Mouse (Mus musculus): ENCODE measurements around the gene Gm44579. TPM values are rescaled to one million over a fixed set of nuclear protein-coding genes. Genes with fewer than 3 reads are reported as not detected.

Gm44579 gene
- total RNA-seq, 4 experiments from 2014 or later, result 0.17 to 0.35 TPM; not detected in 2

- no peak for DNase-seq (ENCODE audit: low spot score in 2 of 2)
These were observed 52.2 kb downstream of the Gm44579 start for GRCm38 (mm10) chr15:98168622-98169004.

GRCm38 (mm10) chr15:98167645-98168621 lies 52.8 kb downstream of the Gm44579 start:
- DNase-seq (ENCODE audit: low spot score in 2 of 2), result peak; percentile 71 to 91

DNA sequence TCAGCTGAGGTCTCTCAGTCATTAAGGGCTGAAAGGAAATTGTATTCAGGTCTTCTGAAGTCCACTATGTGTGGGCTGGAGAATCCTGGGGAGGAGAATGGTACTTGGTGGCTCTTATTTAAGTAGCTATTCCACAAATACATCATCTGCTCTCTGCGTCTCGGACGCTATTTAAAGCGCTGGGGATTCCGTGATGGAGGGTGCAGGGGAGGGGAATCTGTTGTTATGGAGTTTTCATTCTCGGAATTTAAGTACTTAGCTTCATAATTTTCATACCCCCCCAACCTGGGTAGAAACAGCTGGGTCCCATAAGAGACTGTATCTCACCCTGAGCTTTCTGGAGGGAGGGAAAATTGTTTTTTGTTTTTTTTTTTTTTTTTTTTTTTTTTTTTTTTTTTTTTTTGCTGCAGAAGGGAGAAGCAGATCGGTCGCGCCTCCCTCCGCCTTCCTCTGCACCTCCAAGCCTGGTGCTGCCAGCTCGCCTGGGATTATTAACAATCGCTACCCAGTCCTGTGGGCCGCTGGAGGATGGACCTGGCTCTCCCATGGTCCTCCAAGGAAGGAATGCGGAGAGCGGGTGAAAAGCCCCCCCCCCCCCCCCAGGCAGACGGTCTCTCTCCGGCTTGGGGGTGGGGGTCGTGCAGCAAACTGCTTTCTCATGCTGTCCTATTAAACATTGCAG lies 53.7 kb downstream of the Gm44579 start, which contains the start of gene Ccdc184:
TSS of gene Ccdc184 (plus strand) at position 196 of the 682 bp plus-strand sequence.
- DNase-seq (ENCODE audit: low spot score in 2 of 2), result no peak

- no peak for DNase-seq (ENCODE audit: low spot score in 2 of 2)
These were observed 55.3 kb downstream of the Gm44579 start, which contains the start of gene Asb8 for GRCm38 (mm10) chr15:98165525-98165924. Gene Asb8, minus strand, starts transcription at chr15:98165625.

- DNase-seq (ENCODE audit: low spot score in 2 of 2), result no peak
These were observed 58.2 kb downstream of the Gm44579 start for GRCm38 (mm10) chr15:98162561-98162960.

DNA sequence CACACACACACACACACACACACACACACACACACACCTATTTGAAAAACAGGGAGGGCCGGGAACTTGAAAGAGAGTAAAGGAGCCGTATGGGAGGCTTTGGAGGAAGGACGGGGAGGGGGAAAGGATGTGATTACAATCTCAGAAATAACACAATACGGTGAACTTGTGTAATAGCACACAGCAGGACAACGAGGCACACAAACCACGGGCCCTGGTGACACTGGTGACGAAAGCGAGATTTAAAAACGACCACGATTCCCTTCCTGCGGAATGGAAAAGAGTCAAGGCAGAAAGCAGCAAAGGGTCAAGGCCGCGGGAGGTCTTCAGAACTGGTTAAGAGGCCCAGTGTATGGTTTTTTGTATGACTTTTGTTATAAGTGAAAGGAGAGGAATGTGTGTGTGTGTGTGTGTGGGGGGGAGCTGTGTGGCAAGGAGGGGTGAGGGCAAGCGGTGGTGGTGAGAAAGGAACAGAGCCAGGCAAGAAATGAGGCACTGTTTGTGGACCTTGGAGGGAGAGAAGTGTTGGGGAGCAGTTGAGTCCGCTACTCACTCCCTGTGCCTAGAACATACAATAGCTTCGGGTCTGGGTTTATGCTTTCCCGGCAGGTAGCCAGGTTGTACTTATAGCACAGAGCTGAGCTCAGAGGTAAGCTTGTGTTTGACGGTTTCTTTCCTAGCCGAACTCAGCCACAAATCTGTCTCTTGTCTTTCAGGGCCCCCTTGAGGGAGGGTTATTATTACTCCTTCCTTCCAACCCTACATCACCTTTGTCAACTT lies 59.6 kb downstream of the Gm44579 start:
- no peak for DNase-seq (ENCODE audit: low spot score in 2 of 2)

DNA sequence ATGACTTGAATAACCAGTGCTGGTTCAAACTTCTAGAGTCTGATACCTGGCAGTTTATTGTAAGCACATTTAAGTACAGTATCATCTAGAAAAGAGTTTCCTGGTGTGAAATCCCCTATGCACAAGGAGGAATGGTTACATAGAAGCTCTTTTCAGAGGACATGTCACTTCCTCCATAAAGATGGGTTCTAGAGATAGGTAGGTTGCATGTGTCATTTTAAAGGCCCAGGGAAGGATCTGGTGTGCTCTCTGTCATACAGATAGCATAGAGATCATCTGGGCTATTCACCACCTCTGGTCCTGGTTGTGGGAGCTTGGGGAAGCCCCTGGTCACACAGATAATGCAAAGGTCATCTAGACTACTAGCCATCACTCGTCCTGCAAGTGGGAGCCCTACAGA lies 63.5 kb downstream of the Gm44579 start:
- DNase-seq (ENCODE audit: low spot score in 2 of 2), result no peak

GRCm38 (mm10) chr15:98155944-98156343 lies 64.8 kb downstream of the Gm44579 start:
- DNase-seq (ENCODE audit: low spot score in 2 of 2), result no peak

GRCm38 (mm10) chr15:98155272-98155671 lies 65.5 kb downstream of the Gm44579 start:
- no peak for DNase-seq (ENCODE audit: low spot score in 2 of 2)

DNA sequence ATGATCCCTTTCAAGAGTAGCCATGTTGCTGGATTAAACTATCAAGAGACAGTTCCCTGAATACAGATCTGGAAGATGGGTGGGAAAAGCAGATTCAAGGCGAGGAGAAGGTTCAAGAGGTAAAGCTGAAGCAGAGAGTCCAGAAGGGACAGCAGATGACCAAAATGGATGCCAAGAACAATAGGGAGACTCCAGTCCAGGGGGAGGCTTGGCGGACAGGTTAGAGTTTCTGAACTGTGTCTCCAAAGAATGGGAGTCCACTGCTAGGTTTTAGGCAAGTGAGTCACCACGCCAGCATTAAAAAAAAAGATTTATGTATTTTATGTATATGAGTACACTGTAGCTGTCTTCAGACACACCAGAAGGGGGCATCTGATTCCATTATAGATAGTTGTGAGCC lies 66.1 kb downstream of the Gm44579 start:
- DNase-seq (ENCODE audit: low spot score in 2 of 2), result no peak

GRCm38 (mm10) chr15:98154146-98154545 lies 66.6 kb downstream of the Gm44579 start:
- DNase-seq (ENCODE audit: low spot score in 2 of 2), result no peak

DNA sequence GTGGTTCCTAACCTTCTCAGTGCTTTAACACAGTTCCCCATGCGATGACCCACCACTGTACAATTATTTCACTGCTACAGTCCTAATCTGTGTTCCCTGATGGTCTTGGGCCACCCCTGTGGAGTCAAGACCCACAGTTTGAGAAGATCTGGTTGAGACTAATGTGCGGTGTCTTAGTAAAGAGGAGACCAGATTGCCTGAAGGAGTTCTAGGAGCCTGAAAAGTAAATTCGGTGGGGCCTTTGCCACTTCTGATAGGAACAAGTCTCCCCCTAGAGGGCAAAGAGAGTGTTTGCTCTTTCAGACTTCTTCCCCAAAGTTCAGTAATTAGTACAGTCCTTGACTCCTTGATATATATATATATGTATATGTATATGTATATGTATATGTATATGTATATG lies 67.2 kb downstream of the Gm44579 start:
- DNase-seq (ENCODE audit: low spot score in 2 of 2), result no peak

- no peak for DNase-seq (ENCODE audit: low spot score in 2 of 2)
These were observed 67.9 kb downstream of the Gm44579 start for GRCm38 (mm10) chr15:98152916-98153315.

GRCm38 (mm10) chr15:98149166-98149602 lies 71.6 kb downstream of the Gm44579 start:
- DNase-seq (ENCODE audit: low spot score in 2 of 2), result no peak

- no peak for DNase-seq (ENCODE audit: low spot score in 2 of 2)
These were observed 72.4 kb downstream of the Gm44579 start for GRCm38 (mm10) chr15:98148356-98148755.

DNA sequence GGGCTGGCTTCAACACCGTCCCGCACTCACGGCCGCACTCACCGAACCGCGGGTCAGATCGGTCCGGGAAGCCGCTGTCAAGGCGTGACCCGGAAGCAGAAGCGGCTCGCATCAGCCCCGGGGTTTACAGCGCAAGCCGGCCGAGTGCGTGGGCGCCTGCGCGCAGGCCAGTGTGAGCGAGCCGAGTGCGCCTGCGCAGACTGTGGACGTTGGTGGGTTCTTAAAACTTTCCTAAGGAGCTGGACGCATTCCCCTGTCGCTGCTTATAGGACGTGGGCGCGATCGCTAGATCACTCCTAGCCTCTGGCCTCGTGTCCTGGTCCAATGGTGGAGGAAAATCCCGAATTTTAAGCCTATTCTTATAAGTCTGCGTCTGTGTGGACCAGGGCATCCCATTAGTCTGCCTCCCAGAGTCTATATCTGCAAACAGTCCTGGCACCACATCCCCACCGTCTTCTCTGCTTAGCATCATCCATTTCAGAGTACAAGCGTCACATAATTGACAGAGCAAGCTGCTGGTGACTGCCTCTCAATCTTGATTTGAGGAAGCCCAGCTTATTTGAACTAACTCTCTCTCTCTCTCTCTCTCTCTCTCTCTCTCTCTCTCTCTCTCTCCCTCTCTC lies 75.1 kb downstream of the Gm44579 start:
- DNase-seq (ENCODE audit: low spot score in 2 of 2), result peak; percentile 84 to 94

- no peak for DNase-seq (ENCODE audit: low spot score in 2 of 2)
These were observed 75.8 kb downstream of the Gm44579 start for GRCm38 (mm10) chr15:98144861-98145507.

- DNase-seq (ENCODE audit: low spot score in 2 of 2), result no peak
These were observed 78.3 kb downstream of the Gm44579 start for GRCm38 (mm10) chr15:98142515-98142914.

DNA sequence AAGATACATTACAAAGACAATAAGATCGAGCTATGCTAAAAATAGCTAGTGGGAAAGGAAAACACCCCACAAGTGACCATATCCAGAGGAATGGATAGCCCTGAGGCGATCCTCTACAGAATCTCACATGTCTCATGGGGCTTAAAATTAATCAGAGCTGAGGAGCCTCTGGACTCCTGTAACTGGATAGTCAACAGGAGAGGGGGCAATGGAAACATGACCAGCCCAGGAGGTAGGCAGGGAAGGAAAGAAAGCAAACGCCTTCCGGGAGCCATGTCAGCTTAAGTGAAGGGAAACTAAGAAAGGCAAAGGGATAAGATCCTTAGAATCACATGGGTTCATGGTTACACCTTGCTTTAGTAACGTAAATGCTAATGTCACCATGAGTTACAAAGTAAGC lies 80.0 kb downstream of the Gm44579 start:
- DNase-seq (ENCODE audit: low spot score in 2 of 2), result no peak

- DNase-seq (ENCODE audit: low spot score in 2 of 2), result no peak
These were observed 81.0 kb downstream of the Gm44579 start for GRCm38 (mm10) chr15:98139763-98140162.
